Mouse (Mus musculus) erythroblast, embryonic 14.5 days (primary cell): ENCODE measurements around the gene Card19. TPM values are rescaled to one million over a fixed set of nuclear protein-coding genes. Genes with fewer than 3 reads are reported as not detected.

Experiments
- H3K27me3 ChIP-seq: 2 replicates; pipeline ENCODE4 v1.6.1; 2012; ENCODE audit warnings: inconsistent platforms; ENCODE audit not compliant: control insufficient read depth
- H3K36me3 ChIP-seq: 2 replicates; pipeline ENCODE4 v1.6.1; 2012; ENCODE audit warnings: mild to moderate bottlenecking, inconsistent platforms; ENCODE audit not compliant: control insufficient read depth
- H3K4me1 ChIP-seq: 2 replicates; pipeline ENCODE4 v1.6.1; 2012; ENCODE audit warnings: inconsistent platforms; ENCODE audit not compliant: control insufficient read depth
- H3K4me3 ChIP-seq: replicated peaks from 2 replicates; pipeline ENCODE3; 2012; ENCODE audit warnings: moderate library complexity, mild to moderate bottlenecking, inconsistent platforms
- H3K9me3 ChIP-seq: 2 replicates; pipeline ENCODE4 v1.6.1; 2012; ENCODE audit warnings: low read length, inconsistent platforms, mixed read lengths; ENCODE audit not compliant: control insufficient read depth
- GATA1 ChIP-seq: IDR thresholded peaks from 2 replicates; pipeline ENCODE4 v1.6.1; 2012; ENCODE audit warnings: low read length, inconsistent platforms, mixed read lengths
- TAL1 ChIP-seq: IDR thresholded peaks from 3 replicates; pipeline ENCODE4 v1.6.1; 2012; ENCODE audit warnings: low read length, inconsistent platforms, mixed read lengths
- polyA plus RNA-seq: library from polyadenylated mRNA; stranded (reverse); fragments of >175 nt; gene quantifications from 2 replicates; pipeline ENCODE4 v1.2.3, GENCODE M21; 2012

The Card19 gene
- polyA plus RNA-seq, 1 experiment = 0.32 TPM

- TF ChIP-seq GATA1 = no peak
- TF ChIP-seq TAL1 = no peak
- Histone ChIP-seq H3K9me3 (peaks cover 5% of the 10 kb centered on the region), H3K4me3 (no peak overlapping the region), H3K4me1 (no peaks in the 10 kb centered on the region), H3K36me3 (no peaks in the 10 kb centered on the region), H3K27me3 (peaks cover 9% of the 10 kb centered on the region)
Measured at GRCm38 (mm10) chr13:49154028-49154427, 61.8 kb downstream of the Card19 start.

Other genes with a start within 250 kb of the Card19 start
- gene Fam120a, start 248.0 kb downstream of the Card19 start, polyA plus RNA-seq = 10.7 and 10.8 TPM in 2 replicates
- not detected in 2 replicates for gene Wnk2, start 68.0 kb downstream of the Card19 start, polyA plus RNA-seq
- 1.8 and 1.9 TPM in 2 replicates for gene Ninj1, start 28.6 kb downstream of the Card19 start, polyA plus RNA-seq
- 0.05 and 0.08 TPM in 2 replicates for gene Susd3, start 32.7 kb upstream of the Card19 start, polyA plus RNA-seq
- 0.02 TPM in 1 of 2 replicates, not detected in the other for gene Fgd3, start 104.3 kb upstream of the Card19 start, polyA plus RNA-seq
- 0.91 and 1.3 TPM in 2 replicates for gene Bicd2, start 125.5 kb upstream of the Card19 start, polyA plus RNA-seq
- gene Ippk, start 205.2 kb upstream of the Card19 start, polyA plus RNA-seq = 0.01 and 0.08 TPM in 2 replicates